Mouse (Mus musculus) thymus, postnatal 4 days (tissue): Measurements from ENCODE around the gene Rap1gap.

Experiments used
- DNase-seq: peaks from one replicate; pipeline ENCODE4 v3.0.0; 2021

The Rap1gap gene

GRCm38 (mm10) chr4:137664433-137664979 lies at the start of gene Rap1gap:
Gene Rap1gap (plus strand): TSS chr4:137664726.
- peak; percentile 75 for DNase-seq

GRCm38 (mm10) chr4:137622847-137623246 lies 41.7 kb upstream of the Rap1gap start:
- no peak for DNase-seq

GRCm38 (mm10) chr4:137627476-137628235 lies 36.9 kb upstream of the Rap1gap start:
- no peak for DNase-seq

DNA sequence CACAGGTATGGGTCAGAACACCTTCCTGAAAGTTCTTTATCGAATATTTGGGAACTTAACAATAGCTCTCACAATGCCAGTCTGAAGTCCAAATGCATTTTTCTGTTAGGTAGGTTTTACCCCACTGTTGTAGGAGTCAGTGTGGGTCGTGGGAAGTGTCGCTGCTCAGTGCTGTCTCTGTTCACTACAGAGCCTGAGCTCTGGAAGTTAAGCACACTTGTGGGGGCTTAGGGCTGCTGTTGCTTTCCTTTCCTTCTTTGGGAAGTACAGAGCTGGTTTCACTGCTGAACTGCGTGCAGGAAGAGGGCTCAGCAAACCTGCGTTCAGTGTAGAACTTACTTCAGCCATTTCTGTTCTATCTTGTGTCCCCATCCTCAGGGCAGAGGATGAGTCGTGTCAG lies 36.1 kb upstream of the Rap1gap start:
- DNase-seq = no peak

DNA sequence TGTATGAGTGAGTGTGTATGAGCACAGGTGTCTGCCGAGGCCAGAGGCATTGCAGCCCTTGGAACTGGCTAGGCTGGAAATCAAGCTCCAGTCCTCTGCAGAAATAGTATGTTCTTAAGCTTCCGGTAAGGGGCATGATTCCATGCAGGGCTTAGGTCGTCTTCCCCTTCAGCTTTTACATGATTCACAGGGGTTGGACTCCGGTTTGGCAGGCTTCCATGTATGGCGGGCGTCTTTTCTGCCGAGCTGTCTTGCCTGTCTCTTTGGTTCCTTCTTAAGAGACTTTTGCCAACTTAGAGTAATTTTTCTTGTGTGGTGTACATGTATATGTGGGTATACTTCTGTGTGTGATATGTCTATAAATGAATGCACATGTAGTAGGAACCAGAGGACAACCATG lies 35.2 kb upstream of the Rap1gap start:
- DNase-seq = no peak

DNA sequence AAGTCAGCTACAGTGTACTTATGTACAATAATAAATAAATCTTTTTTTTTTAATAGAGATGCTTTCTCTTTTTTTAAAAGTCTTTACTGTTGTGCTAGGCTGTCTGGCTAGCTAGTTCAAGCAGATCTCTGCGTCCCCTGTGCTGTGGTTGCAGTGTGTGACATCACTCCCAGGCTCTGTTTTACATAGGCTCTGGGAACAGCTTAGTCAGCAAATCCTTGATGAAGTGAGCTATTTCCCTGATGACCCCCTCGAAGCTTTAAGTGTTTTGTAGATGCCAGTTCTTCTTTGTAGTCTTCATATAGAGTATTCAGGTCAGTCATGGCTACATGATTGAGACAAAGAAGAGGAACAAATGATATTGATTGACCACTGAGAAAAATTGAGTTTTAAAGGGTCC lies 34.4 kb upstream of the Rap1gap start:
- DNase-seq = no peak

DNA sequence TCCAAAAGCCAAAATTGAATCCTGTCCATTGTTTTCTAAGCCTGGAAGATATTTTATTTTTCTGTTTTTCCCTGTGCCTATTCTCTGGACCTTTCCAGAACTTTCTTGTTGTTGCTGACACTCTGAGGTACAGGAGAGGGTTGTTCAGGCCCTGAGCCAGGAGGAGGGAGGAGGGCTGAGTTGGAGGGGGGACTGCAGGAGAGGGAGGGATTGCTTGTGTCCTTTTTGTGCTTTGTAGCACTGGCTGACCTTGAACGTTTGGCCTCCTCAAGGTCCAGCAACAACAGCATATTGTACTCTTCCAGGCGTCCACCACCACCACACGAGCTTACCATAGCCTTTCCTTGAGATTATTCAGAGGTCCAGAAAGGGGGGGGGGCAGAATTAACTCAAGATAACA lies 32.9 kb upstream of the Rap1gap start:
- no peak for DNase-seq

DNA sequence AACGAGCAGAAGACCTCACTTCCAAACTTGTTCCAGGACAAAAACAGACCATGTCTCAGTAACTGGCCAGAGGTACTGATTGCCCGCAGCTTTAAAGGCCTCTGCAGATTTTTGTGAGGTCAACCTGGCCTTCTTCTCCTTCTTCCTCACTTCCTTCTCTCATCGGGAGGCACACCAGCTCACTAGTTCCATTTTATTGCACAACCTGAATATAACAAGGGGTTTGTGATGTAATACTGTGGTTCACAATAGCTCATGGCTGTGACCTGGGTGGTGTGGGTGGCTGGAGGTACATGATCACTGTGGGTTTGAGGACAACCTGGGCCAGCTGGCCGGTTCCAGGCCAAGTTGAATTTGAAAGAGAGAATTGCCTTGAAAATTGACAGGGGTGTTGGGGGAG lies 31.1 kb upstream of the Rap1gap start:
- DNase-seq = no peak

- DNase-seq = no peak
Measured at GRCm38 (mm10) chr4:137636597-137636996, 27.9 kb upstream of the Rap1gap start.

DNA sequence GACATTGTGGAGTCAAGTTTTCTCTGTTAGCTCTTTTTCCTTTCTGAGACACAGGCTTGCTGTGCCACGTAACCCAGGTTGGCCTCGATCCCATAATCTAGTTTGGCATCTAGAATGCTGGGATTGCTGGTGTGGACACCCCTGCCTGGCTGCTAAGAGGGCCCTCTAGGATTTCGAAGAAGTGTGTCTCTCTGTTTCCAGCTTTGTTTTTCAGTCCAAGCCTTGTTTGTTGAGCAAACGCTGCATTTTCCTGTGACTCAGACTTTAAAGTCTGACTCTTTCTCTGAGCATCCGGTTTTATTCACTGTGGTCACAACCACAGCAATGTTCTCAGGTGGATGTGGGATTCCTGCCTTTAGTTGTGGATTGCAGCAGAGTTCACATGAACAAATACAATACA lies 23.0 kb upstream of the Rap1gap start:
- DNase-seq = no peak

GRCm38 (mm10) chr4:137642101-137642500 lies 22.4 kb upstream of the Rap1gap start:
- DNase-seq = no peak

DNA sequence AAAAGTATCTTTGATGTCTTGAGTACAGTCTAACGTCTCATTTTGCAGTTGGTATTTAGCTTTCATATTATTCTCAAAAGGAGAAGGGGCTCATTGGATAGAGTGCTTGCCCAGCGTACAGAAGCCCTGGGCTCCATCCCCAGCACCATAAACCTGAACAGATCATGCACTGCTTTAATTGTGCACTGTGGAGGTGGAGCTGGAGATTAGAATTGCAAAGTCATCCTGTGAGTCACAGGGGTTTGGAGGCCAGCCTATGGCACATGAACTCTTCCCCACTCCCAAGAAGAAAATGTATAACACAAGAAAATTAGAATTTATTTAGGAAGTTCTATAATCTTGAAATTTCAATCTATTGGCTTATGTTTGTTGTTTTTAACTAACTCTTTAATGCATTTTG lies 21.1 kb upstream of the Rap1gap start:
- DNase-seq = no peak

GRCm38 (mm10) chr4:137646262-137646661 lies 18.3 kb upstream of the Rap1gap start:
- DNase-seq = no peak

GRCm38 (mm10) chr4:137647648-137648047 lies 16.9 kb upstream of the Rap1gap start:
- no peak for DNase-seq

GRCm38 (mm10) chr4:137648230-137648629 lies 16.3 kb upstream of the Rap1gap start:
- DNase-seq = no peak

DNA sequence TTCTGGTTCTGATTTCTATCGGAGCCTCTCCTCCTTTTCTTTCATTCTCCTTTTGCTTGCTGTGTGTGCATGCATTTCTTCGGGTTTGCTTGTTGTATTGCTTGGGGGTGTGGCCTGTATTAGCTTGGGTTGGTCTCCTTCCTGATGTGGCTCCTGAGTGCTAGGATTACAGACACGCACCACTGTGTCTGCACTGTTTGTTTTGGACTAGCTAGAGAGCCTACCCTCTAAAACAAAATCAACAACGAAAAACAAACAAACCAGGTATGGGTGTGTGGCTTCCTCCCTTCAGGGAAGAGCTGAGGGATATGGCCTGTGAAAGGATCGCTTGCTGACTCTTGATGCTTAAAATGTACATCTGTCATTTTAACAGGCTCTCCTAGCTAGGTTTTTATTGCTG lies 13.6 kb upstream of the Rap1gap start:
- DNase-seq = no peak

DNA sequence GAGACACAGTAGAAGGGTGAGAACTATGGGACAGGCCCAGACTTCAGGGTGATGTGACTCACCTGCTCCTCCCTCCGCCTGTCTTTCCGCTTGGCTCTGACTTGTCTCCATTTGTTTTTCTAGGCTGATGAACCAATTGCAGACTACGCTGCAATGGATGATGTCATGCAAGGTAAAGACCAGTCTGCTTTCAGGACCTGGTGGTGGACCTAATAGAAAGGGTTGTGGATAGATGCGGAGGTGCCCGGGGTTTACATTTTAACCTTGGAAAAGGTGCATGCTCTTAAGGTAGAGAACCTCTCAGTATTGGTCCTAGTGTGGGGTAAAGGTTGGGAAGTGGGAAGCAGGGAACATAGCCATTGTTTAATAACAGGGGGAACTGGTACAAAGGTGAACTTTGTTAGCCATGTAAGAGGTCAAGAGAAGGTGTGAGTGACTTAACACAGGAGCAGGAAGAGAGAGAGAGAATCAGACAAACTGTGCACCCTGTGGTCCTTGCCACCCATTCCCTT lies 11.6 kb upstream of the Rap1gap start:
- no peak for DNase-seq

GRCm38 (mm10) chr4:137655241-137656031 lies 9.1 kb upstream of the Rap1gap start:
- no peak for DNase-seq

DNA sequence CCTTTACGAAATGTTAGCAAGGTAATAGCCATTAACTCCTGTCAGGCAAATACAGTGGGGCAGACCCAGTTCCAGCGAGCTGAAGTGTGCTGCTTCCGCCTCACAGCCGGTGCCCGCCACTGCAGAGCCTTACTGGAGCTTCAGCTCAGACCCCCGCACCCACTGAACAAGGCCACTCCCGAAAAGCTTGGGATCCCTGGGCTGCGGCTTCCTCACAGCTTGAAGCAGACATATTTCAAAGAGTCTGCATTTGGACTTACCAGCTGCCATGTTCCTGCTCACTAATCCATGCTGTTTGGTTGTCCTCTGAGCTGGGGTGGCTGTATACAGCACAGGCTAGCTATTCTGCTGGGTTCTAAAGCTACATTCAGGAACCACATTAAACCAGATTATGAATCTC lies 6.9 kb upstream of the Rap1gap start:
- no peak for DNase-seq

DNA sequence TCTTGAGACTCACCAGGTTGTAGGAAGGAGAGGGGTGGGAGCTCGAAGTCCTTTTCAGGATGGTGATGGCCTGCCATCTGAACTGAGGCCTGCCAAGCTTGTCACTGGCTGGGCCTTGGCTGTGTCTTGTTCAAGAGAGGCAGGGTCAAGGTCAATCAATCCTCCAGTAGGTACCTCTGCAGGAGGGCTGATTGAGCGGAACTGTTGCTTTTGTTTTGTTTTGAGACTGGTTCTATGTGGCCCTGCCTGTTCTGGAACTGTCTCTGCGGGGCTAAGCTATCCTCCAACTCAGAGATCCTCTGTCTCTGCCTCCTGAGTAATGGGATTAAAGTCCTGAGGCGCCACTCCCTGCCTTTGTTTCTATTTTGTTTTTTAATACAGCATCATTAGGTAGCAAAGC lies 5.0 kb upstream of the Rap1gap start:
- DNase-seq = no peak

- no peak for DNase-seq
Measured at GRCm38 (mm10) chr4:137660364-137661077, 4.0 kb upstream of the Rap1gap start.

- no peak for DNase-seq
Measured at GRCm38 (mm10) chr4:137661078-137661450, 3.5 kb upstream of the Rap1gap start.

DNA sequence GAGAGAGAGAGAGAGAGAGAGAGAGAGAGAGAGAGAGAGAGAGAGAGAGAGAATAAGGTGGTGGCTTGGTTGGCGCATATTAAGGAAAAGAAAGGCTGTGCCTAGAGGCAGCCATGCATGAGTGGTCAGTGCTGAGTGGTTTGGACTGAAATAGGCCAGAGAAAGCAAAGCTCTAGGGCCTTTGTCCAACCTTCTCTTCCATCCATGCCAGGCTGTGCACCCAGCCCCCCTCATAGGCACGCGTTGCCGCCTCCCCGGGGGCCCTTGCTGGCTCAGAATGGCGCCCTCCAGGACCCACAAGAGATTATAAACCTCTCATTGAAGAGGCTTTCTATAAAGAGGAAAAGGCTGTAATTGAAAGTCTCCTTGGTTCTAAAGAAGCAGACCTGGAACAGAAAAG lies 3.0 kb upstream of the Rap1gap start:
- no peak for DNase-seq
